Mouse (Mus musculus): ENCODE measurements around the gene Plpp6. TPM values are rescaled to one million over a fixed set of nuclear protein-coding genes. Genes with fewer than 3 reads are reported as not detected.

Gene Plpp6
- polyA plus RNA-seq, 1 experiment from 2014 or later: 10.6 TPM

GRCm38 (mm10) chr19:28947311-28947710, 16.4 kb upstream of the Plpp6 start:
- H3K9me3 ChIP-seq (replicated peaks): no peaks in the 10 kb centered on the region
- WGBS: 70% methylated on average over 2 of the region's 2 CpGs
- no peak overlapping the region for H3K4me3 ChIP-seq
- no peaks in the 10 kb centered on the region for H3K36me3 ChIP-seq
- no peak for ATAC-seq (ENCODE audit: low FRiP score)
- H3K4me2 ChIP-seq (replicated peaks): no peak overlapping the region
- no peak overlapping the region for H3K27ac ChIP-seq
- H3K9ac ChIP-seq: no peak overlapping the region
- H3K27me3 ChIP-seq: no peaks in the 10 kb centered on the region
- H3K4me1 ChIP-seq: no peaks in the 10 kb centered on the region

GRCm38 (mm10) chr19:28951251-28951650, 12.5 kb upstream of the Plpp6 start:
- H3K4me3 ChIP-seq: no peak overlapping the region
- no peak overlapping the region for H3K27ac ChIP-seq
- no peaks in the 10 kb centered on the region for H3K9me3 ChIP-seq (replicated peaks)
- no peak for ATAC-seq (ENCODE audit: low FRiP score)
- H3K4me2 ChIP-seq (replicated peaks): no peak overlapping the region
- H3K4me1 ChIP-seq: no peaks in the 10 kb centered on the region
- H3K9ac ChIP-seq: no peak overlapping the region
- H3K36me3 ChIP-seq: no peaks in the 10 kb centered on the region
- no peaks in the 10 kb centered on the region for H3K27me3 ChIP-seq
- 78% methylated on average over 5 of the region's 5 CpGs for WGBS

- Histone ChIP-seq H3K36me3 (no peaks in the 10 kb centered on the region), H3K4me3 (no peak overlapping the region), H3K27ac (no peak overlapping the region), H3K9me3 (replicated peaks) (no peaks in the 10 kb centered on the region), H3K27me3 (0 out of 2 replicates have a peak, but pooled peaks cover 4% of the 10 kb centered on the region), H3K4me1 (peaks cover 19% of the 10 kb centered on the region), H3K4me2 (replicated peaks) (peak overlapping the region; percentile 80), H3K9ac (no peak overlapping the region)
- WGBS: 52% methylated on average over 3 of the region's 3 CpGs
- no peak for ATAC-seq (ENCODE audit: low FRiP score)
These were observed 640 bp upstream of the Plpp6 start for GRCm38 (mm10) chr19:28963113-28963512.

GRCm38 (mm10) chr19:28963513-28963841, 276 bp upstream of the Plpp6 start:
- 0% methylated on average over 4 of the region's 4 CpGs for WGBS
- no peak overlapping the region for H3K27ac ChIP-seq
- ATAC-seq (ENCODE audit: low FRiP score): no peak

GRCm38 (mm10) chr19:28964552-28964903, 775 bp downstream of the Plpp6 start:
- 6% methylated on average over 16 of the region's 16 CpGs for WGBS
- peaks cover 19% of the 10 kb centered on the region for H3K4me1 ChIP-seq
- ATAC-seq (ENCODE audit: low FRiP score): peak; percentile 66
- peak overlapping the region; percentile 80 for H3K4me2 ChIP-seq (replicated peaks)
- H3K27me3 ChIP-seq: 0 out of 2 replicates have a peak, but pooled peaks cover 4% of the 10 kb centered on the region
- peak overlapping the region; percentile 24; the same call in 1 of the 2 replicates for H3K27ac ChIP-seq
- no peaks in the 10 kb centered on the region for H3K36me3 ChIP-seq
- H3K4me3 ChIP-seq: peak overlapping the region; percentile 66
- H3K9me3 ChIP-seq (replicated peaks): no peaks in the 10 kb centered on the region
- peak overlapping the region; percentile 78 for H3K9ac ChIP-seq

More at GRCm38 (mm10) chr19:28963513-28963841, 276 bp upstream of the Plpp6 start:
- 0 out of 2 replicates have a peak, but pooled peaks cover 4% of the 10 kb centered on the region for H3K27me3 ChIP-seq
- H3K9ac ChIP-seq: peak overlapping the region; percentile 78
- no peaks in the 10 kb centered on the region for H3K36me3 ChIP-seq
- H3K4me3 ChIP-seq: peak overlapping the region; percentile 66
- H3K4me2 ChIP-seq (replicated peaks): peak overlapping the region; percentile 80
- H3K4me1 ChIP-seq: peaks cover 19% of the 10 kb centered on the region
- no peaks in the 10 kb centered on the region for H3K9me3 ChIP-seq (replicated peaks)

- Histone ChIP-seq H3K4me3 (no peak within 1 kb of the TSS), H3K27ac (no peak within 1 kb of the TSS), H3K9ac (0 out of 2 replicates have a peak within 1 kb of the TSS, but pooled peaks have one; percentile 2), H3K4me1 (peaks cover 19% of the 10 kb centered on the region), H3K4me2 (replicated peaks) (peak within 1 kb of the TSS; percentile 30; the same call in 1 of the 2 replicates), H3K36me3 (no peaks in the 10 kb centered on the region), H3K27me3 (no peaks in the 10 kb centered on the region), H3K9me3 (replicated peaks) (no peaks in the 10 kb centered on the region)
- ATAC-seq (ENCODE audit: low FRiP score): no peak
- 2% methylated on average over 11 of the region's 11 CpGs for WGBS
These were observed 3.9 kb downstream of the Plpp6 start, which contains the start of gene 4430402I18Rik for GRCm38 (mm10) chr19:28967652-28968051. TSS of gene 4430402I18Rik (minus strand) at chr19:28967800.

- Histone ChIP-seq H3K4me3 (no peak overlapping the region), H3K27ac (no peak overlapping the region), H3K36me3 (no peaks in the 10 kb centered on the region), H3K4me2 (replicated peaks) (no peak overlapping the region), H3K9me3 (replicated peaks) (no peaks in the 10 kb centered on the region), H3K27me3 (no peaks in the 10 kb centered on the region), H3K9ac (no peak overlapping the region), H3K4me1 (peaks cover 19% of the 10 kb centered on the region)
- no peak for ATAC-seq (ENCODE audit: low FRiP score)
- WGBS: 68% methylated on average over 4 of the region's 4 CpGs
These were observed 4.4 kb downstream of the Plpp6 start for GRCm38 (mm10) chr19:28968178-28968577.

GRCm38 (mm10) chr19:28969231-28969630, 5.5 kb downstream of the Plpp6 start:
- H3K4me1 ChIP-seq: peaks cover 19% of the 10 kb centered on the region
- 88% methylated on average over 5 of the region's 5 CpGs for WGBS

GRCm38 (mm10) chr19:28970251-28970650, 6.5 kb downstream of the Plpp6 start:
- Histone ChIP-seq H3K4me3 (no peak overlapping the region), H3K9ac (no peak overlapping the region), H3K27me3 (peaks cover 6% of the 10 kb centered on the region), H3K9me3 (replicated peaks) (no peaks in the 10 kb centered on the region), H3K4me2 (replicated peaks) (no peak overlapping the region), H3K4me1 (peaks cover 13% of the 10 kb centered on the region), H3K27ac (no peak overlapping the region), H3K36me3 (no peaks in the 10 kb centered on the region)
- 70% methylated on average over 11 of the region's 11 CpGs for WGBS
- ATAC-seq (ENCODE audit: low FRiP score): no peak

More at GRCm38 (mm10) chr19:28969231-28969630, 5.5 kb downstream of the Plpp6 start:
- ATAC-seq (ENCODE audit: low FRiP score): no peak
- Histone ChIP-seq H3K27me3 (0 out of 2 replicates have a peak, but pooled peaks cover 3% of the 10 kb centered on the region), H3K36me3 (no peaks in the 10 kb centered on the region), H3K27ac (no peak overlapping the region), H3K4me2 (replicated peaks) (no peak overlapping the region), H3K4me3 (no peak overlapping the region), H3K9me3 (replicated peaks) (no peaks in the 10 kb centered on the region), H3K9ac (no peak overlapping the region)

GRCm38 (mm10) chr19:28974862-28975611, 11.3 kb downstream of the Plpp6 start:
- WGBS: 16% methylated on average over 35 of the region's 35 CpGs
- no peaks in the 10 kb centered on the region for H3K4me1 ChIP-seq

GRCm38 (mm10) chr19:28982617-28983016, 18.9 kb downstream of the Plpp6 start:
- 84% methylated on average over 7 of the region's 7 CpGs for WGBS
- no peak for ATAC-seq (ENCODE audit: low FRiP score)

More at GRCm38 (mm10) chr19:28974862-28975611, 11.3 kb downstream of the Plpp6 start:
- Histone ChIP-seq H3K9ac (peak overlapping the region; percentile 55), H3K36me3 (no peaks in the 10 kb centered on the region), H3K4me2 (replicated peaks) (peak overlapping the region; percentile 72), H3K4me3 (peak overlapping the region; percentile 38), H3K27me3 (peaks cover 6% of the 10 kb centered on the region), H3K27ac (no peak overlapping the region), H3K9me3 (replicated peaks) (no peaks in the 10 kb centered on the region)
- peak; percentile 92 for ATAC-seq (ENCODE audit: low FRiP score)

GRCm38 (mm10) chr19:28989515-28989914, 25.8 kb downstream of the Plpp6 start:
- no peak for ATAC-seq (ENCODE audit: low FRiP score)
- Histone ChIP-seq H3K27me3 (0 out of 2 replicates have a peak, but pooled peaks cover 2% of the 10 kb centered on the region), H3K4me2 (replicated peaks) (peak overlapping the region; percentile 75), H3K27ac (no peak overlapping the region), H3K9ac (peak overlapping the region; percentile 89; the same call in 1 of the 2 replicates), H3K9me3 (replicated peaks) (no peaks in the 10 kb centered on the region), H3K4me1 (peaks cover 13% of the 10 kb centered on the region), H3K4me3 (peak overlapping the region; percentile 76), H3K36me3 (peaks cover 9% of the 10 kb centered on the region; the same call in 1 of the 2 replicates)
- WGBS: 69% methylated on average over 8 of the region's 8 CpGs

More at GRCm38 (mm10) chr19:28982617-28983016, 18.9 kb downstream of the Plpp6 start:
- Histone ChIP-seq H3K27me3 (no peaks in the 10 kb centered on the region), H3K4me3 (no peak overlapping the region), H3K4me1 (no peaks in the 10 kb centered on the region), H3K27ac (no peak overlapping the region), H3K36me3 (no peaks in the 10 kb centered on the region), H3K9ac (no peak overlapping the region), H3K4me2 (replicated peaks) (no peak overlapping the region), H3K9me3 (replicated peaks) (no peaks in the 10 kb centered on the region)
